Mouse (Mus musculus) T-helper 2 cell (primary cell): ENCODE data around the gene Dlgap1.

Source experiments
- in situ Hi-C: fragments of 300-600 bp; cut with MboI, MseI; formaldehyde crosslinking; loops from one replicate; pipeline ENCODE4 v1.15.1; 2025; ENCODE audit warnings: high pct_unique_total_duplicates

The Dlgap1 gene

GRCm38 (mm10) chr17:69969021-69969815, at the start of gene Dlgap1:
Dlgap1 (plus strand) TSS chr17:69969073.
- in situ Hi-C loops = no loop called here

- in situ Hi-C loops = no loop called here
Observed at GRCm38 (mm10) chr17:69954936-69955335, 13.9 kb upstream of the Dlgap1 start.

GRCm38 (mm10) chr17:69969816-69970750, 1.2 kb downstream of the Dlgap1 start:
- in situ Hi-C loops = no loop called here

GRCm38 (mm10) chr17:69973081-69973480, 4.2 kb downstream of the Dlgap1 start:
- in situ Hi-C loops = no loop called here

- in situ Hi-C loops = no loop called here
Observed at GRCm38 (mm10) chr17:69973991-69974390, 5.1 kb downstream of the Dlgap1 start.

- in situ Hi-C loops = no loop called here
Observed at GRCm38 (mm10) chr17:69982236-69982923, 13.5 kb downstream of the Dlgap1 start.

- in situ Hi-C loops = no loop called here
Observed at GRCm38 (mm10) chr17:69996406-69996805, 27.5 kb downstream of the Dlgap1 start.

- in situ Hi-C loops = no loop called here
Observed at GRCm38 (mm10) chr17:70002026-70002425, 33.2 kb downstream of the Dlgap1 start.

GRCm38 (mm10) chr17:70004628-70005027, 35.8 kb downstream of the Dlgap1 start:
- in situ Hi-C loops = no loop called here

- in situ Hi-C loops = no loop called here
Observed at GRCm38 (mm10) chr17:70007607-70008006, 38.7 kb downstream of the Dlgap1 start.

GRCm38 (mm10) chr17:70016511-70016910, 47.6 kb downstream of the Dlgap1 start:
- in situ Hi-C loops = no loop called here

GRCm38 (mm10) chr17:70020376-70020775, 51.5 kb downstream of the Dlgap1 start:
- in situ Hi-C loops = no loop called here

- in situ Hi-C loops = no loop called here
Observed at GRCm38 (mm10) chr17:70022618-70023017, 53.7 kb downstream of the Dlgap1 start.

GRCm38 (mm10) chr17:70034862-70035261, 66.0 kb downstream of the Dlgap1 start:
- in situ Hi-C loops = no loop called here

- in situ Hi-C loops = no loop called here
Observed at GRCm38 (mm10) chr17:70040751-70041430, 72.0 kb downstream of the Dlgap1 start.

GRCm38 (mm10) chr17:70068281-70068680, 99.4 kb downstream of the Dlgap1 start:
- in situ Hi-C loops = no loop called here

GRCm38 (mm10) chr17:70072066-70072465, 103.2 kb downstream of the Dlgap1 start:
- in situ Hi-C loops = no loop called here

GRCm38 (mm10) chr17:70088220-70088619, 119.3 kb downstream of the Dlgap1 start:
- in situ Hi-C loops = no loop called here

GRCm38 (mm10) chr17:70090737-70091136, 121.9 kb downstream of the Dlgap1 start:
- in situ Hi-C loops = no loop called here

GRCm38 (mm10) chr17:70129151-70129550, 160.3 kb downstream of the Dlgap1 start:
- in situ Hi-C loops = no loop called here

GRCm38 (mm10) chr17:70169831-70170230, 201.0 kb downstream of the Dlgap1 start:
- in situ Hi-C loops = loop anchor here (10.0 kb wide), 1 partner anchor 1605 kb away; no protein-coding TSS in a partner anchor
